Mouse (Mus musculus) lung, postnatal 14 days (tissue): Measurements from ENCODE around the gene Ywhag.
A peak's percentile ranks its signal among the peaks of the same experiment; 100 is the strongest.

Experiments used
- DNase-seq: peaks from one replicate; pipeline ENCODE4 v3.0.0; 2021

The Ywhag gene

GRCm38 (mm10) chr5:135910813-135911212, 23.6 kb downstream of the Ywhag start:
- no peak for DNase-seq

GRCm38 (mm10) chr5:135909646-135910045, 24.8 kb downstream of the Ywhag start:
- no peak for DNase-seq

GRCm38 (mm10) chr5:135908989-135909388, 25.4 kb downstream of the Ywhag start:
- DNase-seq, result no peak

- DNase-seq, result no peak
Measured at GRCm38 (mm10) chr5:135908185-135908584, 26.2 kb downstream of the Ywhag start.

GRCm38 (mm10) chr5:135907256-135907655, 27.2 kb downstream of the Ywhag start:
- no peak for DNase-seq

- DNase-seq, result no peak
Measured at GRCm38 (mm10) chr5:135906846-135907245, 27.6 kb downstream of the Ywhag start.

GRCm38 (mm10) chr5:135905320-135906225, 28.8 kb downstream of the Ywhag start:
- DNase-seq, result no peak

- no peak for DNase-seq
Measured at GRCm38 (mm10) chr5:135904259-135904658, 30.2 kb downstream of the Ywhag start.

- DNase-seq, result peak; percentile 96
Measured at GRCm38 (mm10) chr5:135903551-135904151, 30.8 kb downstream of the Ywhag start.

- DNase-seq, result no peak
Measured at GRCm38 (mm10) chr5:135903058-135903457, 31.4 kb downstream of the Ywhag start.

GRCm38 (mm10) chr5:135901354-135902095, 32.9 kb downstream of the Ywhag start:
- no peak for DNase-seq

GRCm38 (mm10) chr5:135900701-135901100, 33.7 kb downstream of the Ywhag start:
- DNase-seq, result no peak

GRCm38 (mm10) chr5:135899833-135900232, 34.6 kb downstream of the Ywhag start:
- no peak for DNase-seq

- no peak for DNase-seq
Measured at GRCm38 (mm10) chr5:135898995-135899394, 35.4 kb downstream of the Ywhag start.

GRCm38 (mm10) chr5:135898028-135898427, 36.4 kb downstream of the Ywhag start:
- DNase-seq, result peak; percentile 72

GRCm38 (mm10) chr5:135894958-135895357, 39.5 kb downstream of the Ywhag start:
- DNase-seq, result no peak

GRCm38 (mm10) chr5:135892589-135893351, 41.6 kb downstream of the Ywhag start:
- DNase-seq, result no peak

- DNase-seq, result no peak
Measured at GRCm38 (mm10) chr5:135890920-135891319, 43.5 kb downstream of the Ywhag start.

- DNase-seq, result no peak
Measured at GRCm38 (mm10) chr5:135890323-135890722, 44.1 kb downstream of the Ywhag start.

- no peak for DNase-seq
Measured at GRCm38 (mm10) chr5:135888405-135889215, 45.8 kb downstream of the Ywhag start.

- DNase-seq, result peak; percentile 87
Measured at GRCm38 (mm10) chr5:135887675-135888102, 46.7 kb downstream of the Ywhag start, which contains the start of gene Hspb1. TSS of gene Hspb1 (plus strand) at chr5:135887919.

- no peak for DNase-seq
Measured at GRCm38 (mm10) chr5:135884641-135885040, 49.8 kb downstream of the Ywhag start.
